Mouse (Mus musculus) myocyte (in vitro differentiated cells): Measurements from ENCODE around the gene Reg3g. TPM values are rescaled to one million over a fixed set of nuclear protein-coding genes. Genes with fewer than 3 reads are reported as not detected.
"Not testable (repeated sequence)": the region's sequence is repeated elsewhere in the genome, so short reads cannot be mapped to it uniquely, and the experiment has no call there.

Experiments
- H3K27me3 ChIP-seq: one replicate; pipeline ENCODE4 v1.6.1; 2011; ENCODE audit not compliant: control insufficient read depth, insufficient read depth, insufficient read length
- H3K36me3 ChIP-seq: one replicate; pipeline ENCODE4 v1.6.1; 2011; ENCODE audit not compliant: control insufficient read depth, insufficient read depth
- H3K4me2 ChIP-seq: one replicate; pipeline ENCODE4 v1.6.1; 2011; ENCODE audit warnings: low read depth, control low read depth
- H3K4me3 ChIP-seq: one replicate; pipeline ENCODE4 v1.5.1; 2011; ENCODE audit warnings: mild to moderate bottlenecking, control low read depth, moderate library complexity
- H3K79me2 ChIP-seq: one replicate; pipeline ENCODE4 v1.6.1; 2011; ENCODE audit not compliant: control insufficient read depth, insufficient read depth
- H3ac ChIP-seq: one replicate; pipeline ENCODE4 v1.6.1; 2011; ENCODE audit not compliant: control insufficient read depth, insufficient read length
- CEBPB ChIP-seq: IDR thresholded peaks from 2 replicates; pipeline ENCODE4 v1.6.1; 2011; ENCODE audit warnings: mild to moderate bottlenecking, moderate library complexity; ENCODE audit not compliant: poor library complexity, insufficient read depth, severe bottlenecking
- E2F4 ChIP-seq: IDR thresholded peaks from one replicate; pipeline ENCODE4 v1.6.1; 2011; ENCODE audit warnings: mild to moderate bottlenecking, control low read depth, moderate library complexity; ENCODE audit not compliant: insufficient read depth
- MAX ChIP-seq: IDR thresholded peaks from one replicate; pipeline ENCODE4 v1.6.1; 2011; ENCODE audit warnings: low read depth, mild to moderate bottlenecking, control low read depth
- MYOD1 ChIP-seq, 3 experiments: IDR thresholded peaks; one replicate each; pipeline ENCODE4 v1.6.1; 2011; ENCODE audit warnings: control low read depth in 2 of 3, low read depth in 2 of 3, mild to moderate bottlenecking in 2 of 3, moderate library complexity in 1 of 3; ENCODE audit not compliant: insufficient read length in 2 of 3, control insufficient read depth in 1 of 3
- MYOG ChIP-seq, 3 experiments: IDR thresholded peaks; one replicate each; pipeline ENCODE4 v1.6.1; 2011; ENCODE audit warnings: control low read depth in 2 of 3, low read depth in 2 of 3, mild to moderate bottlenecking in 2 of 3; ENCODE audit not compliant: insufficient read length in 2 of 3, control insufficient read depth in 1 of 3, insufficient read depth in 1 of 3
- POLR2A ChIP-seq: IDR thresholded peaks from one replicate; pipeline ENCODE4 v1.6.1; 2011; ENCODE audit warnings: low read depth, mild to moderate bottlenecking, control low read depth, moderate library complexity; ENCODE audit not compliant: insufficient read length
- POLR2AphosphoS2 ChIP-seq: IDR thresholded peaks from one replicate; pipeline ENCODE4 v1.6.1; 2011; ENCODE audit warnings: low read depth, control low read depth; ENCODE audit not compliant: insufficient read length
- REST ChIP-seq: IDR thresholded peaks from one replicate; pipeline ENCODE4 v1.6.1; 2011; ENCODE audit warnings: mild to moderate bottlenecking, control low read depth, moderate library complexity; ENCODE audit not compliant: insufficient read depth, insufficient read length
- SRF ChIP-seq: IDR thresholded peaks from one replicate; pipeline ENCODE4 v1.6.1; 2011; ENCODE audit warnings: low read depth; ENCODE audit not compliant: control insufficient read depth, insufficient read length
- TCF12 ChIP-seq: IDR thresholded peaks from one replicate; pipeline ENCODE4 v1.6.1; 2011; ENCODE audit warnings: mild to moderate bottlenecking, control low read depth; ENCODE audit not compliant: poor library complexity, insufficient read depth, severe bottlenecking
- TCF3 ChIP-seq: IDR thresholded peaks from one replicate; pipeline ENCODE4 v1.6.1; 2011; ENCODE audit warnings: low read depth, control low read depth; ENCODE audit not compliant: insufficient read length
- USF1 ChIP-seq: IDR thresholded peaks from one replicate; pipeline ENCODE4 v1.6.1; 2011; ENCODE audit warnings: low read depth, mild to moderate bottlenecking, control low read depth, moderate library complexity
- polyA plus RNA-seq: library from polyadenylated mRNA; unstranded; fragments of >200 nt; fragmentation: generic; extraction: Trizol; gene quantifications from one replicate; pipeline ENCODE4 v1.2.1, GENCODE M21; 2012; ENCODE audit warnings: missing spikeins

Reg3g gene
- polyA plus RNA-seq, 1 experiment, result not detected

- no peak overlapping the region for H3ac ChIP-seq
- no peaks in the 10 kb centered on the region for H3K79me2 ChIP-seq
- no peaks in the 10 kb centered on the region for H3K27me3 ChIP-seq
- no peak for TF ChIP-seq POLR2AphosphoS2
- no peak for TF ChIP-seq USF1
- TF ChIP-seq SRF, result no peak
- TF ChIP-seq MYOG (IDR thresholded peaks at IDR 0.05; ENCODE audit: control insufficient read depth in 1 of 3, insufficient read depth in 1 of 3, insufficient read length in 2 of 3, low read depth in 2 of 3), result no peak
- no peaks in the 10 kb centered on the region for H3K36me3 ChIP-seq
- no peak overlapping the region for H3K4me2 ChIP-seq
- H3K4me3 ChIP-seq, result no peak overlapping the region
These were observed 15.9 kb downstream of the Reg3g start for GRCm38 (mm10) chr6:78452804-78453203.

- no peak for TF ChIP-seq REST
- no peak for TF ChIP-seq MYOG (IDR thresholded peaks at IDR 0.05; ENCODE audit: control insufficient read depth in 1 of 3, insufficient read depth in 1 of 3, insufficient read length in 2 of 3, low read depth in 2 of 3)
- TF ChIP-seq TCF3, result no peak
- TF ChIP-seq MAX, result no peak
- TF ChIP-seq E2F4, result no peak
- no peak for TF ChIP-seq POLR2A
- no peak for TF ChIP-seq MYOD1 (IDR thresholded peaks at IDR 0.05; ENCODE audit: control insufficient read depth in 1 of 3, insufficient read length in 2 of 3, low read depth in 2 of 3)
- TF ChIP-seq SRF, result no peak
- TF ChIP-seq POLR2AphosphoS2, result no peak
- TF ChIP-seq TCF12, result no peak
- TF ChIP-seq CEBPB, result no peak
- no peak for TF ChIP-seq USF1
- no peak overlapping the region for H3ac ChIP-seq
- no peaks in the 10 kb centered on the region for H3K79me2 ChIP-seq
- no peak overlapping the region for H3K4me2 ChIP-seq
- no peak overlapping the region for H3K4me3 ChIP-seq
- H3K36me3 ChIP-seq, result no peaks in the 10 kb centered on the region
- H3K27me3 ChIP-seq, result no peaks in the 10 kb centered on the region
These were observed 20.3 kb downstream of the Reg3g start for GRCm38 (mm10) chr6:78448409-78448808.

DNA sequence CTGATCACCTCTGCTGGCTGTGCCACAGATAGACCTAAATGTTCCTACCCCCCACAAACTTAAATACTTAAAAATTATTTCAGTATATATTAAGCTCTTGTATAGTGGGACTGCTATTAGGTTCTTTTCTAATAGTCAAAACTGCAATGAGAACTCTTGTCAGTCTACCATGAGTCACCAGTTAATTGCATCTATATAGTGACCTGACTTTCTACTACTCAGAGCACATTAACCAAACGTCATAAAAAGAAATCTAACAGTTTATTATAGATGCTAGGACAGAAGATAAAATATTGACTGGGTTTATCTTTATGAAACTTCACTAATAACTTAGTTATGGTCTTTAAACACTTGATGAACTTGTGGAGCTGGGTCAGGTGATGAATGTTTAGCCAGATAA lies 21.5 kb downstream of the Reg3g start:
- no peak overlapping the region for H3K4me3 ChIP-seq
- no peaks in the 10 kb centered on the region for H3K27me3 ChIP-seq
- no peaks in the 10 kb centered on the region for H3K36me3 ChIP-seq
- no peak overlapping the region for H3K4me2 ChIP-seq
- H3ac ChIP-seq, result no peak overlapping the region
- H3K79me2 ChIP-seq, result no peaks in the 10 kb centered on the region
- TF ChIP-seq CEBPB, result no peak
- TF ChIP-seq TCF12, result no peak
- no peak for TF ChIP-seq MAX
- no peak for TF ChIP-seq TCF3
- TF ChIP-seq POLR2AphosphoS2, result no peak
- no peak for TF ChIP-seq MYOD1 (IDR thresholded peaks at IDR 0.05; ENCODE audit: control insufficient read depth in 1 of 3, insufficient read length in 2 of 3, low read depth in 2 of 3)
- no peak for TF ChIP-seq E2F4
- no peak for TF ChIP-seq MYOG (IDR thresholded peaks at IDR 0.05; ENCODE audit: control insufficient read depth in 1 of 3, insufficient read depth in 1 of 3, insufficient read length in 2 of 3, low read depth in 2 of 3)
- TF ChIP-seq POLR2A, result no peak
- no peak for TF ChIP-seq USF1
- no peak for TF ChIP-seq SRF
- no peak for TF ChIP-seq REST

GRCm38 (mm10) chr6:78425497-78425896 lies 43.2 kb downstream of the Reg3g start:
- Histone ChIP-seq H3K4me3 (no peak overlapping the region), H3K4me2 (no peak overlapping the region), H3K79me2 (no peaks in the 10 kb centered on the region), H3K36me3 (no peaks in the 10 kb centered on the region), H3K27me3 (no peaks in the 10 kb centered on the region), H3ac (no peak overlapping the region)
- TF ChIP-seq SRF (no peak), TCF3 (no peak), TCF12 (no peak), MAX (no peak), REST (no peak), CEBPB (no peak)

- not testable (repeated sequence) for H3K4me3 ChIP-seq, H3ac ChIP-seq, H3K27me3 ChIP-seq
These were observed 46.3 kb downstream of the Reg3g start, which contains the start of gene Reg1 for GRCm38 (mm10) chr6:78422411-78422810. Gene Reg1 (plus strand): TSS chr6:78422711.

More at GRCm38 (mm10) chr6:78422411-78422810, 46.3 kb downstream of the Reg3g start, which contains the start of gene Reg1:
- H3K79me2 ChIP-seq, H3K4me2 ChIP-seq, H3K36me3 ChIP-seq: not testable (repeated sequence)

Other genes starting within 250 kb of the Reg3g start
- gene Reg3b, start 98.2 kb downstream of the Reg3g start, polyA plus RNA-seq, result not detected
- not detected for gene Reg3d, start 90.0 kb downstream of the Reg3g start, polyA plus RNA-seq
- not detected for gene Reg3a, start 88.2 kb downstream of the Reg3g start, polyA plus RNA-seq
- not detected for gene Reg2, start 73.2 kb downstream of the Reg3g start, polyA plus RNA-seq
- gene Reg1, start 46.2 kb downstream of the Reg3g start, polyA plus RNA-seq, result not detected